Mouse (Mus musculus) right cerebral cortex, postnatal 14 days (tissue): ENCODE measurements around the gene Tpm1.

ENCODE experiments used
- DNase-seq: peaks from one replicate; pipeline ENCODE4 v3.0.0; 2022

Gene Tpm1

GRCm38 (mm10) chr9:66978468-66978867, 70.7 kb downstream of the Tpm1 start:
- DNase-seq = no peak

DNA sequence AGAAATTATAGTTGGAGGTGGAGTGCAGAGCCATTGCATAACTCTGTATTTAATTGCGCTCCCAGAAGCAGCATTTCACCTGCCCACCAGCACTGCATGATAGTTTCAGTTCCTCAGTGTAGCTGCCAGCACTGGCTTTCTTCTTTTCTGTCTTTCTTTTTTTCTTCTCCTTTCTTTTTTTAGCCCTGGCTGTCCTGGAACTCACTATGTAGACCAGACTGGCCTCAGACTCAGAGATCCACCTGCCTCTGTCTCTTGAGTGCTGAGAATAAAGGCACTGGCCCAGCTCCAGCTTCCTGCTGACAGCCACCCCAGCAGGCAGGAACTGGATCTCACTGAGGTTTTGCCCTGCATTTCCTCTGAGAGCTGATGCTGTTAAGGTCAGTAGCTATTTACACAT, 71.2 kb downstream of the Tpm1 start:
- peak; percentile 36 for DNase-seq

DNA sequence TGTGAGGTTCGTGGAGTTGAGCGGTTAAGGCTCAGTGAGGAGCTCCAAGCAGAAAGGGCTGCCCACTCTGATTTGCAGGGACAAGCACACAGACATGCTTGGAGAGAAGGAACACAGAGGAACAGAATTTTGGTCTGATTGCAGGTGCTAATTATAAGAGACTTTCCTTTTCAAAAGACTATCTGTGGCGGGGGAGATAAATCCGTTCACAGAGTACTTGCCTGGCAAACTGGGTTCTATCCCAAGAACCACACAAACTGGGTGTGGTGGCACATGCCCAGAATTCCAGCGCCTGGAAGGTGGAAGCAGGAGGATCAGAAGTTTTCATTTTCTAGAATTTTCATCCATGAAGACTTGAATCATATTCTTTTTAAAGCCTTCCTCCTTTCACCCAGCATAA, 72.1 kb downstream of the Tpm1 start:
- no peak for DNase-seq

GRCm38 (mm10) chr9:66975239-66975645, 74.0 kb downstream of the Tpm1 start, which contains the start of gene Lactb:
Gene Lactb (minus strand): TSS chr9:66975484.
- DNase-seq = peak; percentile 96

GRCm38 (mm10) chr9:66974721-66975225, 74.4 kb downstream of the Tpm1 start:
- DNase-seq = peak; percentile 63
